Mouse (Mus musculus): Measurements from ENCODE around the gene Robo2. TPM values are rescaled to one million over a fixed set of nuclear protein-coding genes. Genes with fewer than 3 reads are reported as not detected.

Gene Robo2
- polyA plus RNA-seq, 1 experiment from 2014 or later = 12.1 TPM

- no peak for ATAC-seq
Measured at GRCm38 (mm10) chr16:74316150-74316549, 95.5 kb downstream of the Robo2 start.

DNA sequence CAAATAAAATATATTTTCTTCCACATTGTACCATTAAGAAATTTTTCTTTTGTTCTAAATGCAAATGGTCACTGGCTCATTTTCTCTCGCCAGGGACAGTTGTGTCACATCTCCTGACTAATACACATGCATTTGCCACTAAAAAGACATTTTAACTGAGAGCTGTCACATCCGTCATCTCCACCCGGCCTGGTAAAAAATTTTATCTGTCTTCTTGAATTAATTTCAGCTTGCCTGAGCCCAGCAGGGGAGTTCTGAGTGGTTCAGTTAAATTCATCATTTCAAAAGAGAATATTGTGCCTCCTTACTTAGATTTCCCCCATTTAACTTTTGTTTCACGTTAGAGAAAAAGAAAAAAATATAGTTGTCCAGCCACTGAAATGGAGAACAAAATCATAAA, 98.4 kb downstream of the Robo2 start:
- Histone ChIP-seq H3K36me3 (no peaks in the 10 kb centered on the region), H3K27ac (no peak overlapping the region), H3K9me3 (replicated peaks) (no peaks in the 10 kb centered on the region), H3K9ac (no peak overlapping the region), H3K4me3 (no peak overlapping the region), H3K4me2 (no peak overlapping the region), H3K27me3 (replicated peaks) (no peaks in the 10 kb centered on the region), H3K4me1 (no peaks in the 10 kb centered on the region)
- WGBS (ENCODE audit: insufficient replicate concordance) = 59% methylated on average over 4 of the region's 4 CpGs
- no peak for ATAC-seq

More at GRCm38 (mm10) chr16:74316150-74316549, 95.5 kb downstream of the Robo2 start:
- H3K4me1 ChIP-seq = no peaks in the 10 kb centered on the region
- H3K4me2 ChIP-seq = no peak overlapping the region
- H3K4me3 ChIP-seq = no peak overlapping the region
- no peaks in the 10 kb centered on the region for H3K27me3 ChIP-seq (replicated peaks)
- 57% methylated on average over 7 of the region's 7 CpGs for WGBS (ENCODE audit: insufficient replicate concordance)
- no peaks in the 10 kb centered on the region for H3K36me3 ChIP-seq
- H3K9ac ChIP-seq = no peak overlapping the region
- no peaks in the 10 kb centered on the region for H3K9me3 ChIP-seq (replicated peaks)
- H3K27ac ChIP-seq = no peak overlapping the region

DNA sequence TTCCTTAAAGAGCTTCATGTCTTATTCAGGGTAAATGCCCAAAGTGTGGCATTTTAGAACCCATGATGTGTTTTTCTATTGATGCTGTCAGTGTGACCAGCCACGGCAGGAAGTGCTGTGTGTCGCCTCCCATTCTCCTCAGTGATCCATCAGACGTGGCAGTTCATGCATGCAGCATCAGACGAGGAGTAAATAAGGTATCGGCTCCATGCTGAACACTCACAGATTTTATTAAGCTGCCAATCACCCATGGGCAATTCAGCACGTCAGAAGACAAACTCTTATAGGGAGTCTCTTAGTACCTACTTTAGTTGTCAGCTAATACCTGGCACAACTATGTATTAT, 104.1 kb downstream of the Robo2 start:
- no peak overlapping the region for H3K27ac ChIP-seq
- H3K4me3 ChIP-seq = no peak overlapping the region
- no peaks in the 10 kb centered on the region for H3K36me3 ChIP-seq
- 50% methylated on average over 6 of the region's 6 CpGs for WGBS (ENCODE audit: insufficient replicate concordance)
- ATAC-seq = no peak
- no peaks in the 10 kb centered on the region for H3K4me1 ChIP-seq
- no peaks in the 10 kb centered on the region for H3K9me3 ChIP-seq (replicated peaks)
- no peak overlapping the region for H3K9ac ChIP-seq
- H3K27me3 ChIP-seq (replicated peaks) = no peaks in the 10 kb centered on the region
- H3K4me2 ChIP-seq = no peak overlapping the region

- Histone ChIP-seq H3K4me1 (no peaks in the 10 kb centered on the region), H3K4me3 (no peak overlapping the region), H3K9ac (no peak overlapping the region), H3K36me3 (no peaks in the 10 kb centered on the region), H3K9me3 (replicated peaks) (no peaks in the 10 kb centered on the region), H3K27ac (no peak overlapping the region), H3K27me3 (replicated peaks) (no peaks in the 10 kb centered on the region), H3K4me2 (no peak overlapping the region)
- ATAC-seq = no peak
- 48% methylated on average over 5 of the region's 5 CpGs for WGBS (ENCODE audit: insufficient replicate concordance)
Measured at GRCm38 (mm10) chr16:74306876-74307542, 104.6 kb downstream of the Robo2 start.

DNA sequence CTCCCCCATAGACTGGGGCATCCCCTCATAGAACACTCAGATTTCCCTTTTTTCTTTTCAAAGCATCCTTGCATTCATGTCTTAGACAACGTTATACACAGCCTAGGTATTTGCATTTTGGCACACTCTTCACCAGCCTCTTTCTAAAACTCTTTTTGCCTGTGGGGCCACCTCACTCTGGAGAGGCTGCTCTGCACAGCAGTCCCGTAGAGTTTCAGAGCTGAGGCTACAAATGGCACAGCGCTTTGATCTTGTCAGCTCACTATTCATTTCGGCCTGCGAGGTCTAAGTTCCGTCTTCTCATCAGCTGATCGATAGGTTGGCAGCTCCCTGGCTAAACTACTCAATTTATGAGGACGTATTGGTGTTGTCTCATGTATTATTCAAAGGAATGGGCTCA, 123.7 kb downstream of the Robo2 start:
- ATAC-seq = no peak
- H3K27me3 ChIP-seq (replicated peaks) = no peaks in the 10 kb centered on the region
- WGBS (ENCODE audit: insufficient replicate concordance) = 74% methylated on average over 8 of the region's 8 CpGs

DNA sequence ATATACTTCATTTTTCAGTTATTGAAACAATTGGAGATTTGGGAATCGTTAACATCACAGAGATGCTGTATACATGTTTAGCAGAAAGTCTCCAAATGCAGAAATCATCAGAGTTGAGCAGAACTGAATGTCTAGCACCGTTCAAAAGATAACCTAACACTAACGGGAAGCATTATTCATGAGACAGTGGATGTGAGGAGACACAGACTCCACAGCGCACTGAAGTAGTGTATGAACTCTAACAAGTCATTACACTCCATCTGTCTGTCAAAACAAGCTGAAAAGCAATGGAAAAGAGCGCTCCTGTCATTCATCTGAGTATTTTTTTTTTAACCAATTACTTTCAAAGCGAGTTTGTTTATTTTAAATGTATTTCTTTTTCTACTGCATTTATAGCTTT, 129.1 kb downstream of the Robo2 start:
- WGBS (ENCODE audit: insufficient replicate concordance) = 62% methylated on average over 6 of the region's 6 CpGs
- Histone ChIP-seq H3K4me3 (no peak overlapping the region), H3K9me3 (replicated peaks) (no peaks in the 10 kb centered on the region), H3K4me2 (no peak overlapping the region), H3K27me3 (replicated peaks) (no peaks in the 10 kb centered on the region), H3K4me1 (no peaks in the 10 kb centered on the region), H3K9ac (no peak overlapping the region), H3K27ac (no peak overlapping the region), H3K36me3 (no peaks in the 10 kb centered on the region)
- no peak for ATAC-seq

More for the DNA sequence above, 123.7 kb downstream of the Robo2 start:
- H3K9ac ChIP-seq = no peak overlapping the region
- H3K4me2 ChIP-seq = no peak overlapping the region
- no peaks in the 10 kb centered on the region for H3K4me1 ChIP-seq
- H3K4me3 ChIP-seq = no peak overlapping the region
- no peak overlapping the region for H3K27ac ChIP-seq
- H3K36me3 ChIP-seq = no peaks in the 10 kb centered on the region
- H3K9me3 ChIP-seq (replicated peaks) = no peaks in the 10 kb centered on the region

DNA sequence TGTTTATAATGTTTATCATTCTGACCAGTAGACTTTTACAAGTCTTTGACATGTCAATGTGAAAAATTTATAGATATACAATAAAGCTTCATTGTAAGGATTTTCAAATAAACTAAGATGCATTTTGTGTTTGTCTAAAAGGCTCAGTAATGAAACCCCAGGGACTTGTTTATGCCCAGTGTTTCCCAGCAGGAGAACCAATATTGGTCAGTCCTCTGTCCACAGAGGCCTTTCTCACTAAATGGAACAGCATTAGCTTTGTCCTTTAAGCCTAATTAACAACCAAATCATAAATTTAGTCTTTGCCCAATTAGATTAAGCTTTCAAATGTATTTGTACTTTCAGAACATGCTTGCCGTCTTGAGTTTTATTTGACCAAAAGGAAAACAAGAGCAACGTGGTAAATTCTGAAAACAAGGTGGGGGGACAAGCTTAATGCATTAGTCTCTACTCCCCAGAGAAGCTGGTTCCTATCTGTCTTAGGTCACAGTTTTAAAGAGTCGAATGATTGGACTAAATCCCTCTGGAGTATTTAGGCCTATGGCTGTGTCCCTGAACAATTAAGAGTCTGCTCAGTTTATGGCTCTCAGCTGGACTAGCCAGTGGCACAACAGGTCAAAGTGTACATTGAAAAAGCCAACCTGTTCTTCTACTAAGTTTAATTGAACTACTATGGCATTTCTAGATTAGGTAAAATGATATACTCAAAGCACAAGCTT, 134.6 kb downstream of the Robo2 start:
- 56% methylated on average over 3 of the region's 3 CpGs for WGBS (ENCODE audit: insufficient replicate concordance)
- H3K9ac ChIP-seq = no peak overlapping the region
- H3K4me1 ChIP-seq = no peaks in the 10 kb centered on the region
- H3K36me3 ChIP-seq = no peaks in the 10 kb centered on the region
- H3K9me3 ChIP-seq (replicated peaks) = no peaks in the 10 kb centered on the region
- no peak for ATAC-seq
- H3K27me3 ChIP-seq (replicated peaks) = no peaks in the 10 kb centered on the region
- no peak overlapping the region for H3K4me3 ChIP-seq
- no peak overlapping the region for H3K27ac ChIP-seq
- H3K4me2 ChIP-seq = no peak overlapping the region

GRCm38 (mm10) chr16:74274596-74274995, 137.0 kb downstream of the Robo2 start:
- WGBS (ENCODE audit: insufficient replicate concordance) = 77% methylated on average over 1 of the region's 1 CpGs
- Histone ChIP-seq H3K9ac (no peak overlapping the region), H3K4me2 (no peak overlapping the region), H3K4me3 (no peak overlapping the region), H3K27me3 (replicated peaks) (no peaks in the 10 kb centered on the region), H3K4me1 (no peaks in the 10 kb centered on the region), H3K27ac (no peak overlapping the region), H3K36me3 (no peaks in the 10 kb centered on the region), H3K9me3 (replicated peaks) (no peaks in the 10 kb centered on the region)
- no peak for ATAC-seq

GRCm38 (mm10) chr16:74272993-74273392, 138.6 kb downstream of the Robo2 start:
- Histone ChIP-seq H3K9me3 (replicated peaks) (no peaks in the 10 kb centered on the region), H3K36me3 (no peaks in the 10 kb centered on the region)
- 42% methylated on average over 4 of the region's 4 CpGs for WGBS (ENCODE audit: insufficient replicate concordance)

GRCm38 (mm10) chr16:74258241-74258640, 153.4 kb downstream of the Robo2 start:
- H3K9me3 ChIP-seq (replicated peaks) = no peaks in the 10 kb centered on the region
- no peaks in the 10 kb centered on the region for H3K4me1 ChIP-seq
- ATAC-seq = no peak
- H3K4me3 ChIP-seq = no peak overlapping the region
- no peaks in the 10 kb centered on the region for H3K36me3 ChIP-seq
- 60% methylated on average over 2 of the region's 2 CpGs for WGBS (ENCODE audit: insufficient replicate concordance)
- H3K4me2 ChIP-seq = no peak overlapping the region
- no peak overlapping the region for H3K9ac ChIP-seq
- H3K27me3 ChIP-seq (replicated peaks) = no peaks in the 10 kb centered on the region
- H3K27ac ChIP-seq = no peak overlapping the region

More at GRCm38 (mm10) chr16:74272993-74273392, 138.6 kb downstream of the Robo2 start:
- H3K4me1 ChIP-seq = no peaks in the 10 kb centered on the region
- H3K9ac ChIP-seq = no peak overlapping the region
- no peak overlapping the region for H3K4me3 ChIP-seq
- H3K27ac ChIP-seq = no peak overlapping the region
- no peaks in the 10 kb centered on the region for H3K27me3 ChIP-seq (replicated peaks)
- no peak overlapping the region for H3K4me2 ChIP-seq
- no peak for ATAC-seq

GRCm38 (mm10) chr16:74244452-74244851, 167.2 kb downstream of the Robo2 start:
- Histone ChIP-seq H3K27ac (no peak overlapping the region), H3K36me3 (no peaks in the 10 kb centered on the region), H3K4me2 (no peak overlapping the region), H3K4me3 (no peak overlapping the region), H3K27me3 (replicated peaks) (no peaks in the 10 kb centered on the region), H3K9ac (no peak overlapping the region), H3K4me1 (no peaks in the 10 kb centered on the region), H3K9me3 (replicated peaks) (no peaks in the 10 kb centered on the region)
- 73% methylated on average over 5 of the region's 5 CpGs for WGBS (ENCODE audit: insufficient replicate concordance)
- ATAC-seq = no peak

GRCm38 (mm10) chr16:74241534-74241933, 170.1 kb downstream of the Robo2 start:
- Histone ChIP-seq H3K4me2 (no peak overlapping the region), H3K36me3 (no peaks in the 10 kb centered on the region), H3K4me3 (no peak overlapping the region), H3K27ac (no peak overlapping the region), H3K9ac (no peak overlapping the region), H3K4me1 (no peaks in the 10 kb centered on the region), H3K27me3 (replicated peaks) (no peaks in the 10 kb centered on the region), H3K9me3 (replicated peaks) (no peaks in the 10 kb centered on the region)
- no peak for ATAC-seq
- WGBS (ENCODE audit: insufficient replicate concordance) = 63% methylated on average over 1 of the region's 1 CpGs
